Mouse (Mus musculus) lung, embryonic 15.5 days (tissue): ENCODE data around the gene Sema3e. TPM values are rescaled to one million over a fixed set of nuclear protein-coding genes. Genes with fewer than 3 reads are reported as not detected.

ENCODE experiments used
- ATAC-seq: fragments of 200-750 bp; cut with Nextera tagmentation; 2 replicates; pipeline ENCODE4 v1.8.0; 2017; ENCODE audit warnings: moderate number of reproducible peaks, borderline replicate concordance; ENCODE audit not compliant: low FRiP score, low TSS enrichment; ENCODE audit errors: extremely low read depth
- H3K27ac ChIP-seq: fragments of 300-500 bp; sonication (generic); 2 replicates; pipeline ENCODE4 v1.5.1; 2015; ENCODE audit warnings: moderate library complexity, mild to moderate bottlenecking, inconsistent platforms
- H3K27me3 ChIP-seq: fragments of 300-500 bp; sonication (generic); 2 replicates; pipeline ENCODE4 v1.6.1; 2015; ENCODE audit warnings: inconsistent platforms
- H3K36me3 ChIP-seq: fragments of 300-500 bp; sonication (generic); 2 replicates; pipeline ENCODE4 v1.6.1; 2015; ENCODE audit warnings: inconsistent platforms
- H3K4me1 ChIP-seq: fragments of 300-500 bp; sonication (generic); 2 replicates; pipeline ENCODE4 v1.6.1; 2015; ENCODE audit warnings: inconsistent platforms
- H3K4me2 ChIP-seq: fragments of 300-500 bp; sonication (generic); 2 replicates; pipeline ENCODE4 v1.6.1; 2015; ENCODE audit warnings: inconsistent platforms, mild to moderate bottlenecking, moderate library complexity
- H3K4me3 ChIP-seq: fragments of 300-500 bp; sonication (generic); 2 replicates; pipeline ENCODE4 v1.5.1; 2015; ENCODE audit warnings: mild to moderate bottlenecking, inconsistent platforms
- H3K9ac ChIP-seq: fragments of 300-500 bp; sonication (generic); 2 replicates; pipeline ENCODE4 v1.6.1; 2015; ENCODE audit warnings: inconsistent platforms
- H3K9me3 ChIP-seq: fragments of 300-500 bp; sonication (generic); 2 replicates; pipeline ENCODE4 v1.6.1; 2016; ENCODE audit warnings: inconsistent platforms
- WGBS: fragments of 180-500 bp; shearing (Covaris S2); methylation state at CpG from one replicate; pipeline ENCODE4 v1.1.7; 2015; 5-methylcytosine and 5-hydroxymethylcytosine counted together
- polyA plus RNA-seq: library from polyadenylated mRNA; unstranded; fragments of >200 nt; fragmentation: Nextera tagmentation; extraction: Ambion mirVana; gene quantifications from 2 replicates; pipeline ENCODE4 v1.2.1, GENCODE M21; 2015

The Sema3e gene
- polyA plus RNA-seq = 22.3 and 24.2 TPM in 2 replicates

GRCm38 (mm10) chr5:14025205-14026124 is at the start of gene Sema3e:
Gene Sema3e, plus strand, starts transcription at chr5:14025276.
- Histone ChIP-seq H3K9ac (peak within 1 kb of the TSS; percentile 50), H3K36me3 (no peaks in the 10 kb centered on the region), H3K27ac (peak within 1 kb of the TSS; percentile 51), H3K27me3 (no peaks in the 10 kb centered on the region), H3K4me3 (peak within 1 kb of the TSS; percentile 57), H3K9me3 (no peaks in the 10 kb centered on the region), H3K4me2 (peak within 1 kb of the TSS; percentile 77), H3K4me1 (no peaks in the 10 kb centered on the region)
- peak; percentile 81; the same call in 1 of the 2 replicates for ATAC-seq
- 1% methylated on average over 47 of the region's 47 CpGs for WGBS

- Histone ChIP-seq H3K4me2 (no peak overlapping the region), H3K27ac (no peak overlapping the region), H3K36me3 (no peaks in the 10 kb centered on the region), H3K4me1 (peaks cover 3% of the 10 kb centered on the region), H3K4me3 (no peak overlapping the region), H3K9ac (no peak overlapping the region), H3K9me3 (no peaks in the 10 kb centered on the region), H3K27me3 (no peaks in the 10 kb centered on the region)
- no peak for ATAC-seq
- 49% methylated on average over 3 of the region's 3 CpGs for whole genome bisulfite sequencing
These were observed 47.5 kb upstream of the Sema3e start for GRCm38 (mm10) chr5:13977576-13977975.

GRCm38 (mm10) chr5:13979156-13979555 is 45.9 kb upstream of the Sema3e start:
- no peak for ATAC-seq
- H3K4me2 ChIP-seq = no peak overlapping the region
- 78% methylated on average over 4 of the region's 4 CpGs for WGBS

GRCm38 (mm10) chr5:13982417-13983054 is 42.5 kb upstream of the Sema3e start:
- H3K9me3 ChIP-seq = no peaks in the 10 kb centered on the region
- H3K4me3 ChIP-seq = no peak overlapping the region
- no peak overlapping the region for H3K4me2 ChIP-seq
- ATAC-seq = peak; percentile 77; the same call in 1 of the 2 replicates
- peak overlapping the region; percentile 64 for H3K27ac ChIP-seq
- peaks cover 11% of the 10 kb centered on the region for H3K4me1 ChIP-seq
- H3K36me3 ChIP-seq = no peaks in the 10 kb centered on the region
- H3K9ac ChIP-seq = no peak overlapping the region
- no peaks in the 10 kb centered on the region for H3K27me3 ChIP-seq
- WGBS = 39% methylated on average over 7 of the region's 7 CpGs

More at GRCm38 (mm10) chr5:13979156-13979555, 45.9 kb upstream of the Sema3e start:
- H3K36me3 ChIP-seq = no peaks in the 10 kb centered on the region
- H3K9me3 ChIP-seq = no peaks in the 10 kb centered on the region
- H3K4me3 ChIP-seq = no peak overlapping the region
- no peak overlapping the region for H3K9ac ChIP-seq
- H3K4me1 ChIP-seq = peaks cover 11% of the 10 kb centered on the region
- H3K27ac ChIP-seq = no peak overlapping the region
- no peaks in the 10 kb centered on the region for H3K27me3 ChIP-seq

- peaks cover 12% of the 10 kb centered on the region for H3K4me1 ChIP-seq
- 65% methylated on average over 4 of the region's 4 CpGs for WGBS
- no peak overlapping the region for H3K4me3 ChIP-seq
- H3K36me3 ChIP-seq = no peaks in the 10 kb centered on the region
- no peaks in the 10 kb centered on the region for H3K27me3 ChIP-seq
- no peak overlapping the region for H3K4me2 ChIP-seq
- no peaks in the 10 kb centered on the region for H3K9me3 ChIP-seq
- no peak overlapping the region for H3K27ac ChIP-seq
- H3K9ac ChIP-seq = no peak overlapping the region
- no peak for ATAC-seq
These were observed 41.5 kb upstream of the Sema3e start for GRCm38 (mm10) chr5:13983608-13984007.

- no peaks in the 10 kb centered on the region for H3K9me3 ChIP-seq
These were observed 39.4 kb upstream of the Sema3e start for GRCm38 (mm10) chr5:13985669-13986068.

GRCm38 (mm10) chr5:13987123-13987522 is 38.0 kb upstream of the Sema3e start:
- H3K4me3 ChIP-seq = no peak overlapping the region
- no peaks in the 10 kb centered on the region for H3K27me3 ChIP-seq
- H3K36me3 ChIP-seq = no peaks in the 10 kb centered on the region
- H3K9ac ChIP-seq = no peak overlapping the region
- ATAC-seq = no peak
- no peaks in the 10 kb centered on the region for H3K9me3 ChIP-seq
- whole genome bisulfite sequencing = 48% methylated on average over 1 of the region's 1 CpGs
- peaks cover 14% of the 10 kb centered on the region for H3K4me1 ChIP-seq
- no peak overlapping the region for H3K4me2 ChIP-seq
- peak overlapping the region; percentile 13 for H3K27ac ChIP-seq

More at GRCm38 (mm10) chr5:13985669-13986068, 39.4 kb upstream of the Sema3e start:
- Histone ChIP-seq H3K4me3 (no peak overlapping the region), H3K27me3 (no peaks in the 10 kb centered on the region), H3K4me1 (peaks cover 14% of the 10 kb centered on the region), H3K36me3 (no peaks in the 10 kb centered on the region), H3K9ac (no peak overlapping the region), H3K27ac (no peak overlapping the region), H3K4me2 (no peak overlapping the region)
- 86% methylated on average over 3 of the region's 3 CpGs for WGBS
- no peak for ATAC-seq

GRCm38 (mm10) chr5:13988023-13988422 is 37.1 kb upstream of the Sema3e start:
- H3K4me2 ChIP-seq = no peak overlapping the region
- H3K4me1 ChIP-seq = peaks cover 16% of the 10 kb centered on the region
- peak overlapping the region; percentile 55 for H3K27ac ChIP-seq
- H3K9ac ChIP-seq = no peak overlapping the region
- no peaks in the 10 kb centered on the region for H3K9me3 ChIP-seq
- 36% methylated on average over 2 of the region's 2 CpGs for WGBS
- no peak overlapping the region for H3K4me3 ChIP-seq
- H3K27me3 ChIP-seq = no peaks in the 10 kb centered on the region
- H3K36me3 ChIP-seq = no peaks in the 10 kb centered on the region
- ATAC-seq = peak; percentile 59; the same call in 1 of the 2 replicates

GRCm38 (mm10) chr5:13992734-13993396 is 32.2 kb upstream of the Sema3e start:
- peak; percentile 85 for ATAC-seq
- Histone ChIP-seq H3K4me1 (peaks cover 14% of the 10 kb centered on the region), H3K4me3 (no peak overlapping the region), H3K27ac (peak overlapping the region; percentile 85), H3K9me3 (no peaks in the 10 kb centered on the region), H3K27me3 (no peaks in the 10 kb centered on the region), H3K4me2 (peak overlapping the region; percentile 29), H3K36me3 (no peaks in the 10 kb centered on the region), H3K9ac (no peak overlapping the region)
- WGBS = 7% methylated on average over 11 of the region's 11 CpGs

- no peak overlapping the region for H3K27ac ChIP-seq
- no peak for ATAC-seq
- H3K36me3 ChIP-seq = no peaks in the 10 kb centered on the region
- H3K4me2 ChIP-seq = peak overlapping the region; percentile 42
- H3K4me1 ChIP-seq = no peaks in the 10 kb centered on the region
- WGBS = 61% methylated on average over 7 of the region's 7 CpGs
- no peaks in the 10 kb centered on the region for H3K9me3 ChIP-seq
- peak overlapping the region; percentile 31 for H3K4me3 ChIP-seq
- 0 out of 2 replicates have a peak overlapping the region, but pooled peaks have one; percentile 11 for H3K9ac ChIP-seq
- H3K27me3 ChIP-seq = no peaks in the 10 kb centered on the region
These were observed 3.3 kb downstream of the Sema3e start for GRCm38 (mm10) chr5:14028341-14028740.

GRCm38 (mm10) chr5:14030796-14031195 is 5.7 kb downstream of the Sema3e start:
- H3K36me3 ChIP-seq = no peaks in the 10 kb centered on the region
- no peak overlapping the region for H3K4me2 ChIP-seq
- ATAC-seq = no peak
- WGBS = 55% methylated on average over 1 of the region's 1 CpGs
- no peak overlapping the region for H3K27ac ChIP-seq
- no peak overlapping the region for H3K9ac ChIP-seq
- H3K4me3 ChIP-seq = no peak overlapping the region
- no peaks in the 10 kb centered on the region for H3K27me3 ChIP-seq
- H3K4me1 ChIP-seq = no peaks in the 10 kb centered on the region
- no peaks in the 10 kb centered on the region for H3K9me3 ChIP-seq
